Mouse (Mus musculus) frontal cortex, adult (tissue): ENCODE data around the gene Olfr419.

Source experiments
- ATAC-seq: cut with Nextera tagmentation; 2 replicates; pipeline ENCODE4 v1.9.2; 2017; ENCODE audit warnings: mild to moderate bottlenecking, moderate library complexity, mixed read lengths; ENCODE audit not compliant: low TSS enrichment

Gene Olfr419

DNA sequence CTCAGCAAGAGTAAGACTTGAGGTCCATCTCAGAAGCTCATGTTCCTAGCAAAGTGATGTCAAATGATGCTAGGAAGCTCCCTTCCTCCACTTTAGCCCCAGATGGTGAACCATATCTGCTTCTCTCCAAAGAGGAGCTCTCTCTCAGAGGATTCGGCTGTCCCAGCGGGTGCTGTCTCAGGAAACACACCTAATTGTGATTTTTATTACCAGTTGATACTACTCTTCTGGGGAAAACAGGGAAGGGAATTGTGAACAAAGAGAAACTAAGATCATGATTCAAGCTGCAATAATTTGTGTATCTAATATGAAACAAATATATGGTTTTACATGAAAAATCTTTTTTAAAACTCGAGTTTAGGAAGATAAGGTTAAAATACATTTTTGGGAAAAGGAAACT lies at the start of gene Olfr419:
Gene Olfr419, minus strand, starts transcription at position 101 of the 400 bp plus-strand sequence.
- ATAC-seq: no peak

- ATAC-seq: no peak
Measured at GRCm38 (mm10) chr1:174270643-174271042, 18.8 kb upstream of the Olfr419 start.

GRCm38 (mm10) chr1:174269162-174269561 lies 17.3 kb upstream of the Olfr419 start:
- no peak for ATAC-seq

DNA sequence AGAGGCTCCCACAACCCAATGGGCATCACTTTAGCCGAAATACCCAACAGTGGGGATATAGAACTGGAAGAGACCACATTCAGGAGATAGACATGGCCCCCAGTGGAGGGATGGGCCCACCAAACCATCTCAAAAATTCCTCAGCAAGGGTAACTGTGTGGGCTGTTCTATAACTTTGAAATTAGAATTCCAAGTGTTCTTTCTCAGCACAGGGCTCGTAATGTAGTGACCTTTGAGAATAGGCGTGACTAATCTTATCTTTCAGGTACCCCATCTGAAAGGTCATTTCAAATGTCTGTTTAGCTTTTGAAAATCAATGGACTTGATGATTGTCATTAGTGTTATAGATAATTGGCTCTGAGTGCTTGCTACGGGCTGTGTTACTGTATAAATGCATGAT lies 16.0 kb upstream of the Olfr419 start:
- ATAC-seq: no peak

GRCm38 (mm10) chr1:174250376-174250775 lies 1.5 kb downstream of the Olfr419 start:
- no peak for ATAC-seq

DNA sequence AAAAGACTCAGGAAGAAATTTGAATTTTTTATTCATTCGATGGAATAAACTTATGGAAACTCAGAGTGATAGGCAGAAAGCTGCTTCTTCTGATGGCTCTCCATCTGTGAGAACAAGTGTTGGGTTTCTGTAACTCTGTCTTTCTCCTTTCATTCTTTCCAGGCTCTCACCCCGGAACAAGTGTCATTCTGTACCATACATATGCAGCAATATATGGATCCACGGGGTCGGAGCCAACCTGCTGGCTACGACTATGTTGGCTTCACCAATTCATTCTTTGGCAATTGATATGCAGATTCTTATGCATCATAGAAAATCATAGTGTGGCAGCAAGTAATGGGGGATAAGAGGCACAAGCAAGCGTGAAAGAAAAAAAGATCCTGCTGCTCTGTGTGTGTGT lies 4.7 kb downstream of the Olfr419 start:
- no peak for ATAC-seq

DNA sequence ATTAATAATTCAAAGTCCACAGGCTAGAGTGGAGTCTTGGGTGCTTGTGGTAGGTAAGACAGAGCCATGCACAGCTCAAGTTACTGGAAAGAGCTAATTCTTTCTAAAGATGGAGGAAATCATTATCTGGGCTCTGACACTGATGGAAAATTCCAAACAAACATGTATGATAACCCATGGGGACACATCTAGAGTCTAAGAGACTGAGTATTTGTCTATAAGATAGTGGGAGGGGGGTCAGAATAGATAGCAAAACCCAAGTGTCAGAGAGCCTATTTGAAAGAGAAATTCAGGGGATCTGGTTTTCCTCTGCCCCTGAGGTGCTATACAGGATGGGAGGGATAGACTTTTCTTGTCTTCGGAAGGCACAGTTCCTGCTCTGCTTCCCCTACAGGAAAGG lies 5.8 kb downstream of the Olfr419 start:
- no peak for ATAC-seq

DNA sequence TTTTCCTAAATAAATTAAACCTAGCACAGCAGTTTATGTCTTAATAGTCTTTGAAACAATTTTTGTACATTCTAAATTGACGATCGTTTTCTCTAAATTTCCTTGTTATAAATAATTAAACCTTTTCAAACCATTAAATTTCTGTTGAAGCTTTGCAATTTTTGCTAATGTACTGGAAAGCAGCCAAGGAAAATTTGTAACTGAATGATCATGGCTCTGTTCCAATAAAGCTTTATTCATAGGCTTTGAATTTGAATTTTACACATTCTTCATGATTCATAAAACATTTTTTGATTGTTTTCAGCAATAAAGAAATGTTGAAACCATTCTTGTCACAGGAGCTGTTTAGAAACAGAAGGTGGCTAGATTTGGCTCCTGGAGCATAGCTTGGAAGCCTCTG lies 7.2 kb downstream of the Olfr419 start:
- no peak for ATAC-seq

DNA sequence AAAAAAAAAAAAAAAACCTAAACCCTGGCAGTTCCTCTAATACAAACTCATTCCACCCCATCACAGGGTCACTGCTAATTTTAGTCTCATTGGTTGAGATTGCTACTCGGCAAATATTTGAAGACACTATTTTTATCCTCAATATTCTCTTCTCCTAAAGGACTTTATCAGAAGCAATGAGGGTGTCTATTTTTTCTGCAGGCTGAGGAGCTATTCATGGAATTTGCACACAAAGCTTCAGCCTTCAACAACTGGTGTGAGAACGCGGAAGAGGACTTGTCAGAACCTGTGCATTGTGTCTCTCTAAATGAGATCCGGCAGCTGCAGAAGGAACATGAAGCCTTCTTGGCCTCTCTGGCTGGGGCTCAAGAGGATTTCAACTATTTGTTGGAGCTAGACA lies 11.9 kb downstream of the Olfr419 start:
- ATAC-seq: no peak

DNA sequence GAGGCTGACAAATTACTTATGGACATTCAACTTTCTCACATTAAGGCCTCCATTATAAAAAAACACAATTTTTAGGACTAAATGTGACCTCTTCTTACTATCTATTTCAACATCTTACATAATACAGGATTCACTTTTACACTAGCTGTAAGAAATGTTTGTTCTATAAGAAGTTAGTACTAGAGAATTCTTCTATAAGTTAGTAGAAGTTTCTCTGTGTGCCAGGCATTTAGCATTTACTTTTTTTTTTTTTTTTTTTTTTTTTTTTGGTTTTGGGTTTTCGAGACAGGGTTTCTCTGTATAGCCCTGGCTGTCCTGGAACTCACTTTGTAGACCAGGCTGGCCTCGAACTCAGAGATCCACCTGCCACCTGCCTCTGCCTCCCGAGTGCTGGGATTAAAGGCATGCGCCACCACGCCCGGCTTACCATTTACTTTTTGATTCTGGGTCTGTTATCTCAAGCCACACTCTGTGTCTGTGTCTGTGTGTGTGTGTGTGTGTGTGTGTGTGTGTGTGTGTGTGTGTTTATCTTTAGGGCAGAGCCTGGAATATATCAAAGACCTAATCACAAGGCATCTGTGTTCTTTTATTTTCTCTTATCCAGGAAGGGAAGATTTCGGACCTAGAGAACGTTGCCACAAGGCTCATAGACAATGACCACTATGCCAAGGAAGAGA lies 35.2 kb downstream of the Olfr419 start:
- no peak for ATAC-seq

- ATAC-seq: no peak
Measured at GRCm38 (mm10) chr1:174215270-174216038, 36.4 kb downstream of the Olfr419 start.

DNA sequence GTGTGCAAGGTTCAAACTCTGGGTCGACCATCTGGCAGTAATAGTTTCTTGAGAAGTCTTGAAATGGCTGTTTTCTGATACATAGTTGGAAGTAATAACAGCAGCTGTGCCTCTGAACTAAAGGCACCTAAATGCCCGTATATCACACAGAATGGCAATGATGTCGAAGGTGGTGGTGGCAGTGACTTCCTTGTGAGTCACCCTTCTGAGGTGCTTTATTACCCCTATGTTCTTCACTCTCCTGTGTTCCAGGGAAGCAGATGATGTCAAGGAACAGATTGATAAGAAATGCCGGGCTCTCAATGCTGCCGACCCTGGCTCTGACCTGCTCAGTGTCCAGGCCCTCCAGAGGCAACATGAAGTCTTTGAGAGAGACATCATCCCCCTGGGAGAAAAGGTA lies 39.6 kb downstream of the Olfr419 start:
- no peak for ATAC-seq

GRCm38 (mm10) chr1:174204699-174205098 lies 47.2 kb downstream of the Olfr419 start:
- no peak for ATAC-seq
